Mouse (Mus musculus) brown adipose tissue, adult 24 weeks (tissue): ENCODE results near the gene Lcn6. TPM values are rescaled to one million over a fixed set of nuclear protein-coding genes. Genes with fewer than 3 reads are reported as not detected.
"Not testable (repeated sequence)": the region's sequence is repeated elsewhere in the genome, so short reads cannot be mapped to it uniquely, and the experiment has no call there.

Source experiments
- H3K27ac ChIP-seq: fragments of 200-500 bp; replicated peaks from 2 replicates; pipeline ENCODE4 v1.5.1; 2012; ENCODE audit warnings: low read depth, mild to moderate bottlenecking, low read length
- H3K4me1 ChIP-seq: fragments of 200-500 bp; 2 replicates; pipeline ENCODE4 v1.6.1; 2012; ENCODE audit warnings: low read length, mixed read lengths; ENCODE audit not compliant: control insufficient read depth, insufficient read depth, insufficient read length
- H3K4me3 ChIP-seq: fragments of 200-500 bp; 2 replicates; pipeline ENCODE4 v1.5.1; 2012; ENCODE audit warnings: low read depth, mild to moderate bottlenecking, low read length, moderate library complexity; ENCODE audit not compliant: insufficient read depth
- polyA plus RNA-seq: library from polyadenylated mRNA; stranded (reverse); fragments of >200 nt; gene quantifications from 2 replicates; pipeline ENCODE4 v1.2.4, GENCODE M21; 2012; ENCODE audit not compliant: missing spikeins, insufficient read depth, insufficient read length

Gene Lcn6
- polyA plus RNA-seq, 1 experiment, result not detected

- Histone ChIP-seq H3K4me3 (no peak overlapping the region), H3K27ac (no peak overlapping the region), H3K4me1 (no peaks in the 10 kb centered on the region)
Observed at GRCm38 (mm10) chr2:25679559-25679958, 3.0 kb downstream of the Lcn6 start.

- no peak within 1 kb of the TSS for H3K27ac ChIP-seq
- no peak within 1 kb of the TSS for H3K4me3 ChIP-seq
- no peaks in the 10 kb centered on the region for H3K4me1 ChIP-seq
Observed at GRCm38 (mm10) chr2:25682426-25682825, 5.8 kb downstream of the Lcn6 start, which contains the start of gene Lcn10. Gene Lcn10 (plus strand): TSS chr2:25682726.

- Histone ChIP-seq H3K4me3 (no peak overlapping the region), H3K27ac (no peak overlapping the region), H3K4me1 (no peaks in the 10 kb centered on the region)
Observed at GRCm38 (mm10) chr2:25686941-25687340, 10.4 kb downstream of the Lcn6 start.

GRCm38 (mm10) chr2:25694605-25695004 is 18.0 kb downstream of the Lcn6 start:
- Histone ChIP-seq H3K4me1 (no peaks in the 10 kb centered on the region), H3K27ac (no peak overlapping the region), H3K4me3 (no peak overlapping the region)

- H3K4me1 ChIP-seq, result no peaks in the 10 kb centered on the region
- H3K27ac ChIP-seq, result no peak overlapping the region
- no peak overlapping the region for H3K4me3 ChIP-seq
Observed at GRCm38 (mm10) chr2:25696951-25697350, 20.4 kb downstream of the Lcn6 start.

GRCm38 (mm10) chr2:25698696-25699095 is 22.1 kb downstream of the Lcn6 start:
- Histone ChIP-seq H3K4me3 (no peak overlapping the region), H3K4me1 (no peaks in the 10 kb centered on the region), H3K27ac (no peak overlapping the region)

GRCm38 (mm10) chr2:25699743-25700142 is 23.2 kb downstream of the Lcn6 start, which contains the start of gene Obp2a:
Gene Obp2a (plus strand): TSS chr2:25700043.
- H3K4me3 ChIP-seq, H3K4me1 ChIP-seq, H3K27ac ChIP-seq: not testable (repeated sequence)

- Histone ChIP-seq H3K27ac (no peak overlapping the region), H3K4me1 (no peaks in the 10 kb centered on the region)
Observed at GRCm38 (mm10) chr2:25701001-25701400, 24.4 kb downstream of the Lcn6 start.

GRCm38 (mm10) chr2:25703706-25704105 is 27.1 kb downstream of the Lcn6 start:
- Histone ChIP-seq H3K27ac (no peak overlapping the region), H3K4me3 (no peak overlapping the region), H3K4me1 (no peaks in the 10 kb centered on the region)

More at GRCm38 (mm10) chr2:25701001-25701400, 24.4 kb downstream of the Lcn6 start:
- H3K4me3 ChIP-seq, result no peak overlapping the region

GRCm38 (mm10) chr2:25706643-25707481 is 30.3 kb downstream of the Lcn6 start, which contains the start of gene Bmyc:
Gene Bmyc (plus strand): TSS chr2:25706739.
- H3K4me3 ChIP-seq, result peak within 1 kb of the TSS; percentile 77
- H3K4me1 ChIP-seq, result no peaks in the 10 kb centered on the region
- no peak within 1 kb of the TSS for H3K27ac ChIP-seq

- H3K4me1 ChIP-seq, result no peaks in the 10 kb centered on the region
- no peak overlapping the region for H3K27ac ChIP-seq
- 0 out of 2 replicates have a peak overlapping the region, but pooled peaks have one; percentile 39 for H3K4me3 ChIP-seq
Observed at GRCm38 (mm10) chr2:25708121-25708520, 31.5 kb downstream of the Lcn6 start.

- not testable (repeated sequence) for H3K27ac ChIP-seq, H3K4me1 ChIP-seq, H3K4me3 ChIP-seq
Observed at GRCm38 (mm10) chr2:25709056-25709455, 32.5 kb downstream of the Lcn6 start.

- not testable (repeated sequence) for H3K4me1 ChIP-seq, H3K27ac ChIP-seq, H3K4me3 ChIP-seq
Observed at GRCm38 (mm10) chr2:25709791-25710190, 33.2 kb downstream of the Lcn6 start.

- H3K4me1 ChIP-seq, H3K4me3 ChIP-seq: not testable (repeated sequence)
Observed at GRCm38 (mm10) chr2:25711641-25712040, 35.1 kb downstream of the Lcn6 start.

GRCm38 (mm10) chr2:25717222-25717621 is 40.6 kb downstream of the Lcn6 start:
- Histone ChIP-seq H3K4me3 (no peak overlapping the region), H3K4me1 (no peaks in the 10 kb centered on the region), H3K27ac (no peak overlapping the region)

More at GRCm38 (mm10) chr2:25711641-25712040, 35.1 kb downstream of the Lcn6 start:
- H3K27ac ChIP-seq, result not testable (repeated sequence)
